Mouse (Mus musculus): Measurements from ENCODE around the gene Acyp1.

Gene Acyp1

GRCm38 (mm10) chr12:85280845-85281651 is 7.2 kb downstream of the Acyp1 start:
- DNase-seq, result no peak

- peak; percentile 90 to 96 for DNase-seq
These were observed 8.0 kb downstream of the Acyp1 start for GRCm38 (mm10) chr12:85280105-85280844.

- no peak for DNase-seq
These were observed 8.7 kb downstream of the Acyp1 start for GRCm38 (mm10) chr12:85279396-85280080.

GRCm38 (mm10) chr12:85278919-85279318 is 9.3 kb downstream of the Acyp1 start:
- no peak for DNase-seq

DNA sequence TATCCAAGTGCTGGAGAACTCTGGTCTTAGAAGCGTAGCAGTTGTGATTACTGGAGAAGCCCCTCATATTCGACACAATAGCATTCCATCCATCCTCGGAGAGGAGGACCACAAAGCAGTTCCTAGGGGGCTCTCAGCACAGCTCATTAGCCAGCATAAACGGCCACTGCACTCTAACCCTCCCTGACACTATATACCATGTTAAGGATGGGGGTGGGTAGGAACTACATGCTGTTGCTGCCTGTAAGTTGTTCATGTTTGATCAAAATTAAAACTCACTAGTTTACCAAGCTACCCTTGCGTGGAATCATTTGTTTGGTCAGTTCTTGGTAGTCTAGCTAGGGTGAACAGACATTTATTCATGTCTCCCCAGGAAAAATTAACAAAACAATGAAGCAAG is 12.0 kb downstream of the Acyp1 start:
- DNase-seq, result no peak

DNA sequence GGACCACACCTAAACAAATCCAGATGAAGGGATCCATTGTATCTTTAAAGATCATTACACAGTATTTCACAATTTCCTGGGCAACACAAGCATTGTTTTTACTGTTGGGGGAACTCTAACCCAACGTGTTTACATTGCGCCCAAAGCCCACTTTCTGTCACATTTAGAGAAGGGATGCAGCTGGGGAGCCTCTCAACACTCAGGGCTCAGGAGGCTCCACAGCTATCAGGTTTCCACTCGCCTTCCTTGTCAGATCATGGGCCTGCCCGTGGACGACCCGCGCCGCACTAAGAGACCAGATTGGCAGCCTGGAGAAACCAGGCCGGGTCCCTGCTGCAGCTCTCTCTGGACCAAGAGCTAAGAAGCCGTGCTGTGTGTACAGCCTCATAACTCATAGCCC is 14.7 kb downstream of the Acyp1 start:
- DNase-seq, result no peak

DNA sequence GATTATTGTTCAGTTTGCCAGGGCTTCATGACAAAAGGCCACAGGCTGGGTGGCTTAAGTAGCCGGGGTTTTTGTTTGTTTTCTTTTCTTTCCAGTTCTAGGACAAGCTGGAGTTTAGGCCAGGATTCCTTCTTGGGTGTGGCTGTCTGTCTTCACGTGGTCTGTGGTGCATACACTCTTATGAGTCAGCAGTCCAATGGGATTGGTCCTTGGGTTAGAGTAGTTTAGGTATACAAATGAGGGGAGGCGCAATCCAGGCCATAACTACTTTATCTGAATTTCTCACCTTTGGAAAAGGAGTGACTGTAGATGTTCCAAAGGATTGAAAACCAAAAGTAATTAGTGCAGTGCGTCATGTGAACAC is 16.4 kb downstream of the Acyp1 start:
- no peak for DNase-seq

GRCm38 (mm10) chr12:85271132-85271842 is 17.0 kb downstream of the Acyp1 start:
- no peak for DNase-seq

- peak; percentile 68 to 73 for DNase-seq
These were observed 17.9 kb downstream of the Acyp1 start, which contains the start of gene Mlh3 for GRCm38 (mm10) chr12:85270319-85270718. TSS of gene Mlh3 (minus strand) at chr12:85270599.

- no peak for DNase-seq
These were observed 18.4 kb downstream of the Acyp1 start for GRCm38 (mm10) chr12:85269821-85270220.

- no peak for DNase-seq
These were observed 22.0 kb downstream of the Acyp1 start for GRCm38 (mm10) chr12:85266248-85266647.

GRCm38 (mm10) chr12:85264940-85265339 is 23.3 kb downstream of the Acyp1 start:
- no peak for DNase-seq

DNA sequence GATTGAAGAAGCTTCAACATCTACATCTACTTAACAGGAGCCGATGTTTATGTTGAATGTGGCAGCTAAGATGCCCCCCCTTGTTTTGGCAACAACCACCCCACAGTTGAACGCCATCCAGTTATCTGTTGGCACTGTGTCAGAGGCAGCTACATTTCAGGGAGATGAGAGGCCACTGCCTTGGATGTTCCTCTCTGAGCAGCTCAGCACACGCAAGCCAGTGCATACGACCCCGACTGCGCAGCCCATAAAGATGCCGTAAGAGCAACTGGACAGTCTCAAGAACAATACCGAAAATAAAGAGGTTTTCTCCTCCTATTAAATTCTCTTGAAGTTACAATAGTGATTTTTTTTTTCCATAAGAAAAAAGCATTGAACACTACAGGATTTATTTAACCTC is 23.7 kb downstream of the Acyp1 start:
- no peak for DNase-seq

- no peak for DNase-seq
These were observed 25.0 kb downstream of the Acyp1 start for GRCm38 (mm10) chr12:85263190-85263589.

DNA sequence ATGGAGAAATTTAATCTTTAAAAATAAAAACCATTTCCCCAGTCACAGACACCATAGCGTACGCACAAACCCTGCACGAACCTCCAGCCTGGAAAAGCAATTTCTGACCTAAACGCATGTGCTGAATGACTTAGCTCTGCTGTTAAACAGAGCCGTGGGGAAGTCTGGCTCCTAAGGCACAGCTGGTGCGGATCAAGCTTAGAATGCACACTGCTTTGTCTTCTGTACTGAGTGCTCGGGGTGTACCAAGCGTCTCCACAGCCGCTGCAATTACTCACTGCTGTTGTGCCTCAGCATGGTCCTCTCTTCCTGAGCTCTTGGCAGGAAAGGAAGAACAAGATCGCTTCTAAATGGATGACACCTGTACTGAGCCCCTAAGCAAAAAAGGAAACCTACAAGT is 25.7 kb downstream of the Acyp1 start:
- DNase-seq, result no peak

- peak in 1 of 2 experiments; percentile 32 for DNase-seq
These were observed 31.1 kb downstream of the Acyp1 start for GRCm38 (mm10) chr12:85257008-85257639.

DNA sequence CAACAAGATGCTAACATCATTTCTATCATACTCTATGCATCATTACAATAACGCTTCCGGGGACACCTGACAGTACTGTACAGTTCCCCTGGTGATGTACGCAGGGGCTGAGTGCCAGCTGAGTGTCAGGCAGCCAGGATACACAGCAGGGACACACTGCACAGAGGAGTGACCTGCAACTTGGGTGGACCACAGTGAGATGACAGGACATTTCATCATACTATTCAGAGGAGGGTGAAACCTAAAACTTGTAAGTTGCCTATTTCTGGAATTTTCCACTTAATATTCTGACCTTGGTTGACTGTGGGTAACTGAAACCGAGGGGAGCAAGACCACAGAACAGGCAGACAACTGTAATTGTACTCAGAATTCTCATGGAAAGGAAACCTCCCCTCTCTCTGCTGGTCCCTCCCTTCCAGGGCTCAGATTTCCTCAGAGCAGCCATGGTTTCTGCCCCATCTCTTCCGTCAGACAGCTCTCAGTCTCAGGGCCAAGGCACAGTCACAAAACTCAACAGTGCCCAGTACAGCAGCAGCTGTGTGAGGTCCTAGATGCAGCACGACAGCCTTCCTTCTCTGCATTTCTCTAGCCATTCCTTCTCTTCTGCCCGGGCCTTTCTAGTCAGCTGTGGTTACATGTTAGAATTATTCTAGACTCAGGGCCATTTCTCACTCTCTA is 32.0 kb downstream of the Acyp1 start:
- no peak for DNase-seq

DNA sequence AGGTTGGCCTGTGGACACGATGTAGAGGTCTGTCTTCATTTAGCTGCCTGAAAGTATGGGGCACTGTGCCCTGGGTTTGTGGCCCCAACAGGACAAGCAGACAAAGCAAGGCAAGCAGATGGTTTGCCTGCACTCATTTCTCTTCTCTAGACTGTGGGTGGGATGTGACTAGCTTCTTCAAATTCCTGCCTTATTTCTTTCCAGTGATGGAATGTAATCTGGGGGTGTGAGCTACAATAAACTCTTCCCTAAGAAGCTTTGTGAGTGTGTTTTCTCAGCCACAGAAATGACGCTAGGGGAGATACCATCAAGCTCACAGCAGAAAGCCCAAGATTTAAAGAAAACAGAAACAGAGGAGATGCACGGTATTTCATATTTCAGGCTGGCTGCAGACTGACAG is 36.2 kb downstream of the Acyp1 start:
- DNase-seq, result no peak

- DNase-seq, result no peak
These were observed 50.7 kb downstream of the Acyp1 start for GRCm38 (mm10) chr12:85237553-85237952.

GRCm38 (mm10) chr12:85233376-85234358 is 54.6 kb downstream of the Acyp1 start:
- no peak for DNase-seq

All from thymus, adult 18-20 months (tissue).